Mouse (Mus musculus): ENCODE results near the gene Shisa9. TPM values are rescaled to one million over a fixed set of nuclear protein-coding genes. Genes with fewer than 3 reads are reported as not detected.

Gene Shisa9
- total RNA-seq, 2 experiments from 2014 or later, result 55.4 to 56.4 TPM

- Histone ChIP-seq H3K27ac (peak overlapping the region; percentile 32; the same call in 1 of the 2 replicates), H3K4me3 (no peak overlapping the region)
- peak; percentile 31 to 38 for DNase-seq (ENCODE audit: low spot score in 2 of 2)
- no peak for TF ChIP-seq CTCF (conservative IDR thresholded peaks at IDR 0.05)
These were observed 170.6 kb downstream of the Shisa9 start for GRCm38 (mm10) chr16:12154476-12154875.

- Histone ChIP-seq H3K27ac (no peak overlapping the region), H3K4me3 (no peak overlapping the region)
- TF ChIP-seq CTCF (conservative IDR thresholded peaks at IDR 0.05), result no peak
- DNase-seq (ENCODE audit: low spot score in 2 of 2), result no peak
These were observed 189.6 kb downstream of the Shisa9 start for GRCm38 (mm10) chr16:12173482-12174041.

DNA sequence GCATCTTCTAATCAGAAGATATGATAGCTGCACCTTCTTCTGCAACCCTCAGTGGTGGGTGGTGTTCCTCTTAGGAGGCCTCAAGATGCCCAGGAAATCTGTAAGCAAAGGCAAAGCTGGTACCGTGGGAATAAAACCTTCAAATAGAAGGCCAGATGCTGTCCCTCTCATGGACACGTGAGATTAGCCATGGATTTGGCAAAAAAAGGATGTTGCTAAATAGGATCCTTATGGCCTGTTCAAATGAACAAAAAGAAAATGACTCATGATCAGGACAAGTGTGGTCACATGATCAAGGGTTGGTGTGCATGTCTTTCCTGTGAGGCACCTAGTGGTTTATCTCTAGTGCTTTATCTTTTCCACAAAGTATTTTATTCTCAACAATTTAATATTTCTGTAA is 194.1 kb downstream of the Shisa9 start:
- Histone ChIP-seq H3K27ac (0 out of 2 replicates have a peak overlapping the region, but pooled peaks have one; percentile 14), H3K4me3 (no peak overlapping the region)
- no peak for TF ChIP-seq CTCF (conservative IDR thresholded peaks at IDR 0.05)
- no peak for DNase-seq (ENCODE audit: low spot score in 2 of 2)

DNA sequence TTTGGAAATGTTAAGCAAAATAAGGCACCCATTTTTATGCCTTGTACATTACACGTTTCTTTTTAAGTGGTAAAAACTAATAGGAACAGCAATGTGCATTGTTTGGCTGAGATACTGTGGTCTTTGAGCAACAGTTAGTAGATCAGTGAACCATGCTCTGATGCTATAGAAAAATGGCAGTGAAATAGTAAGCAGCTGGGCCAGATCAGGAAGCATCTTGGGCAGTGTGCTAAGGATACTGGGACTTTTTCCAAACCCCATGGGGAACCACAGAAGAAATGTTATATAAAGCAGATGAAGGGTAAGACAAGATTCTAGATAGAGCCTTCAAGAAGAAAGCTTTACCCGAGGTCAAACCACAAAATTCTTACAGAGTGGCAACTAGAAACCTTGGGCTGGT is 205.8 kb downstream of the Shisa9 start:
- TF ChIP-seq CTCF (conservative IDR thresholded peaks at IDR 0.05), result no peak
- Histone ChIP-seq H3K27ac (no peak overlapping the region), H3K4me3 (no peak overlapping the region)
- DNase-seq (ENCODE audit: low spot score in 2 of 2), result no peak

DNA sequence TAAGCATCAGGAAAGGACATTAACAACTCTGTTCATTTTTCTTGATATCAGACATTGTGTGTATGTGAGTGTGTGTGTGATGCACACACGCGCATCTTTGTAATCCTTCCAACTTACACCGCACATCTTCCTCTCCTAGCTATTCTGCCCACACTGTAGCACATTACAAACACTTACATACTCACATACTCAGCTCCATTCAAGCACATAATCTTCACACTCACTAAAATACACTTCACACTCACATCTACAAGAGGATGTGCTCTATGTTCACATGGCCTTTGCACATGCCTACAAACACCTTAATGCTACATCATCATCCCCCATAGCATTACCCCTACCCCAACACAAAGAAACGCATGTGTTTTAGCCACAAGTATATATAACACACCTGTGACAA is 212.9 kb downstream of the Shisa9 start:
- Histone ChIP-seq H3K27ac (no peak overlapping the region), H3K4me3 (no peak overlapping the region)
- TF ChIP-seq CTCF (conservative IDR thresholded peaks at IDR 0.05), result no peak
- no peak for DNase-seq (ENCODE audit: low spot score in 2 of 2)

DNA sequence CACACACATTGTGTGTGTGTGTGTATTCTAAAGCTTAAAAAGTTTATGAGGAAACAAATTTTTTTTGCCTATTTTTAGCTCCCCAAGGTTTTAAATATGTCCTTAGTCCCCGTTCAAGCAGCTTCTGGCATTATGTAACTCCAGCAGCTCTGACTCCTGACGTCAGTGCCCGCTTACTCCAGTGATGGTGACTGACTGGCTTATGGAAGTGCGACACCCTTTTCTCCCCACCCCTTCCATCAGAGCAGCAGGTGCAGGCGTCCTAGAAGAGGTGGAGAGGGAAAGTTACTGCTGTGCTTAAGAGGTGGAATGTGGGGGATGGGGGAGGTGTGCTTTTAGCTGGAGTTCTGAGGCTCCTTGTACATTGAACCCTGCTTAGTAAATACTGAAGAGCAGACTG is 213.7 kb downstream of the Shisa9 start:
- DNase-seq (ENCODE audit: low spot score in 2 of 2), result no peak
- peak overlapping the region; percentile 6; the same call in 1 of the 2 replicates for H3K27ac ChIP-seq

GRCm38 (mm10) chr16:12201216-12201615 is 217.3 kb downstream of the Shisa9 start:
- Histone ChIP-seq H3K4me3 (no peak overlapping the region), H3K27ac (peak overlapping the region; percentile 63)
- DNase-seq (ENCODE audit: low spot score in 2 of 2), result no peak
- TF ChIP-seq CTCF (conservative IDR thresholded peaks at IDR 0.05), result peak; percentile 89

More for the DNA sequence above, 213.7 kb downstream of the Shisa9 start:
- H3K4me3 ChIP-seq, result no peak overlapping the region
- no peak for TF ChIP-seq CTCF (conservative IDR thresholded peaks at IDR 0.05)

DNA sequence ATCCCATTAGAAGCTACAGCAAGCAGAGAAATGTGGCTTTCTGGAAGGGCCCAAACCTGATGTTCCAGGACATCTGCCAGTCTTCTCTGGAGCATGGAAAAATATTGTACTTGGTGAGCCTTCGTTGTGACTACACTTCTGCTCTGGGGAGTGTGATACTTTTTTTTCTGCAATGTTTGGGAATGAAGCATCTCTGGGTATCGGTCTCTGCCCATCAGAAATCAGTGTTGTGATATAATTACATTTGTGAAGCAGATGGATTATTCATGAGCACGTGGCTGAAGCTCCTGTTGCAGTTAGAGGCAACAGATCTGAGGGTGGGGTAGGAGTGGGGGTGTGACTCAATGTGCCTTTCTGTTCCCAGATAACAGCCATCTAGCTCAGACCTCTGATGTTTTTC is 218.2 kb downstream of the Shisa9 start:
- no peak for TF ChIP-seq CTCF (conservative IDR thresholded peaks at IDR 0.05)
- peak overlapping the region; percentile 70 for H3K27ac ChIP-seq
- DNase-seq (ENCODE audit: low spot score in 2 of 2), result peak; percentile 65 to 82
- H3K4me3 ChIP-seq, result no peak overlapping the region

GRCm38 (mm10) chr16:12203055-12203454 is 219.1 kb downstream of the Shisa9 start:
- no peak overlapping the region for H3K4me3 ChIP-seq
- DNase-seq (ENCODE audit: low spot score in 2 of 2), result no peak
- peak overlapping the region; percentile 70 for H3K27ac ChIP-seq
- no peak for TF ChIP-seq CTCF (conservative IDR thresholded peaks at IDR 0.05)

GRCm38 (mm10) chr16:12204423-12204822 is 220.5 kb downstream of the Shisa9 start:
- TF ChIP-seq CTCF (conservative IDR thresholded peaks at IDR 0.05), result no peak
- H3K4me3 ChIP-seq, result no peak overlapping the region
- DNase-seq (ENCODE audit: low spot score in 2 of 2), result no peak
- H3K27ac ChIP-seq, result peak overlapping the region; percentile 70

DNA sequence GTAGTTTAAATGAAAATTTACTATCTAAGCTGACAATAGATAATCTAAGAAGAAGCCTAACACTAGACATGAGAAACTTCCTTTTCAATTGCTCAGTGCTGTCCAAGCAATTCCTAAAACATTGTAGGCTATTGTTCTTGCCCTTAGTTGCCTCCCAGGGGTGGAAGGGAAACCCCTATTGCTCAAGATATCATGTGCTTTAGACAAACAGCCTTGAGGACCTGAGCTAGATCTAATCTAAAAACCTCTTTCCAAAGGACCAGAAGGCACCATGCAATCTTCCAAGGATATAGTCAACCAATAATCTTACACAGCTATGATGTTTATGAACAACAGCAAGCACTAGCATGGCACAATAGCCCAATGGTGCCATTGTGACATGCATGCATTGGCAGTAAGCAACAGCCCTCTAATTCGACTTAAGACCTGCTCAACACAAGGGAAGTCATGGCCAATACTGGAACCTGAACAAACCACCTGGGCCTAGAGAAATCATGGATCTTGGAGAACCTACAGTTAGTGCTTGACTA is 222.6 kb downstream of the Shisa9 start:
- Histone ChIP-seq H3K27ac (no peak overlapping the region), H3K4me3 (no peak overlapping the region)
- DNase-seq (ENCODE audit: low spot score in 2 of 2), result no peak
- TF ChIP-seq CTCF (conservative IDR thresholded peaks at IDR 0.05), result no peak

GRCm38 (mm10) chr16:12206951-12207350 is 223.0 kb downstream of the Shisa9 start:
- Histone ChIP-seq H3K4me3 (no peak overlapping the region), H3K27ac (no peak overlapping the region)
- TF ChIP-seq CTCF (conservative IDR thresholded peaks at IDR 0.05), result no peak
- DNase-seq (ENCODE audit: low spot score in 2 of 2), result no peak

DNA sequence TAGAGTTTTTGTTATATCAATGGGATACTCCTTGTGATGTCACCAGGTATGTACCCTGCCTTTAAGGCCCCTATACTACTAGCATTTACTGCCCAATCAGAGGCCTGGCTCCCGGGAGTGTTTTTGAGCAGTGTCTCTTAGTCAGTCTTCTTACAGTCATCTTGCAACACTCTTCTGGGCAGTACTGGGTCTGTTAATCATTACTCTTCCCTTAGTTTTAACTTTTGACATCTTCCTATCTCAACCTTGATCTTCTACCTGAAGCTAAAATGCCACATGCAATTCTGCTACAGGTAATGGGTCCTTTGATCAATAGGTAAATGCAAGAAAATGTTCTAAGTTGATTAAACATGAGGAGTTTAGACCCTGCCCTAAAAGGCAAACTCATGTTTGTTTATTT is 225.4 kb downstream of the Shisa9 start:
- no peak for DNase-seq (ENCODE audit: low spot score in 2 of 2)
- Histone ChIP-seq H3K27ac (no peak overlapping the region), H3K4me3 (no peak overlapping the region)
- no peak for TF ChIP-seq CTCF (conservative IDR thresholded peaks at IDR 0.05)

GRCm38 (mm10) chr16:12209819-12210218 is 225.9 kb downstream of the Shisa9 start:
- DNase-seq (ENCODE audit: low spot score in 2 of 2), result no peak
- H3K27ac ChIP-seq, result no peak overlapping the region
- no peak for TF ChIP-seq CTCF (conservative IDR thresholded peaks at IDR 0.05)
- no peak overlapping the region for H3K4me3 ChIP-seq

Measured in layer of hippocampus, adult 2 months (tissue).